Mouse (Mus musculus): ENCODE measurements at regions not wholly inside any gene's neighbourhood (a gene's known extent, or its start where the extent isn't known, plus 50 kb on each side); places are given as distances from the start of the nearest gene placed in this dataset.
A peak's percentile ranks its signal among the peaks of the same experiment; 100 is the strongest.

DNA sequence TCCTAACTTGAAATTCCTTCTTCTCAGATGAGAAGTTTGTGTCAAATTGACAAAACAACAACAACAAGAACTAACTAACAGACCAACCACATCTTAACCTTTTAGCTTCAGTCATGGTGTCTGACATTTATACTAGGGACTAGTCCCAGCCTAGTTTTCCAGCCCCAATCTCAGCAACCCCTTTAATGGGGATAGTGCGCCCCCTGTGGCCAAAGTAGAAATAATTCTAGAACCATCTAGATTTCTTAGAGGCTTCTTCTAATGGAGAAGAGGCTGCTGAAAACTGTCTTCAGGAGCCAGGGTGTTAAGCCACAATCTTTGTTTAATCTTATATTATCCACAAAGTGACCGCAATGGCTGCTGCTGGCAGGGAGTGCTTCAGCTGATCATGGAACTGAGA, 659.5 kb upstream of the Kdm8 start:
- intact Hi-C loops (cut with DNase I) = loop anchor here (10.0 kb wide), 5 partner anchors 400 to 1260 kb away; partner anchors contain the start of gene Hs3st4
- no peak for DNase-seq (ENCODE audit: extremely low spot score in 1 of 2, low spot score in 2 of 2)

DNA sequence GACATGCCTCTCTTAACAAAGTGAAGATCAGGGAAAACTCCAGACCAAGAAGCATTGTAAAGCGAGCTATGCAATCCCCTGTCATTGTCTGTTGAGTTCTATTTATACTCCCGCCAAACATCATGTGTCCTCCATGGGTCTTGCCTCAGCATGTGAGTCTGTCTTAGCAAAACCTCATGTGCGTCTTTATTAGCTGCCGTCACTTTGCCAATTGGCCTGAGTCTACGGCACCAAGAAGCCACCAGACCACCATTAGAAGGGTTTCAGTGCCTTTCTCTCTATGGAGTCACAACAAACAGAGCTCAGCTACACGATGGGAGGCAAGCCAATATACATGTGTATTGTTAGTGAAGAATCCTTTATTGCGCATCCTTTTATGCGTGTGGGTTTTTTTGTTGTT, 658.6 kb upstream of the Kdm8 start:
- intact Hi-C loops (cut with DNase I) = loop anchor here (10.0 kb wide), 5 partner anchors 399 to 1261 kb away; partner anchors contain the start of gene Hs3st4
- DNase-seq (ENCODE audit: extremely low spot score in 1 of 2, low spot score in 2 of 2) = no peak

GRCm38 (mm10) chr7:124788781-124789180, 655.7 kb upstream of the Kdm8 start:
- intact Hi-C loops (cut with DNase I) = loop anchor here (10.0 kb wide), 5 partner anchors 396 to 1264 kb away; partner anchors contain the start of gene Hs3st4
- peak; percentile 44 to 78 for DNase-seq (ENCODE audit: extremely low spot score in 1 of 2, low spot score in 2 of 2)

DNA sequence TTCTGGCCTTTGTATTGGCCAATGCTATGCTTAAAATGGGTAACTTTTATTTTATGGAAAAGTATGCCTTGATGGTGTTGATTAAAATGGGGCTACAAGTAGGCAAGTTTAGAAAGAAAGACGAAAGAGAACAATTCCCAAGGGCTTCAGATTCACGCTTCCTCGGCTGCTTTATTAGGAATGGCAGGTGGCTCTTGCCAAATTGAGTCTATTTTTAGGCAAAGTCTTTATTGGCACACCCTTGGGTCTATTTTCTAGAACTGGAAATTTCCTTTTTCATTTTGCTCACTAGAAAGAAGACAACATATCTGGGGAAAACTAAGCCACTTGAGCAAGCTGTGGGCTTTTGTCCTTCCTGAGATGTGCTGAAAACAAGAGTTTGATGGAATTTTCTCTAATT, 641.4 kb upstream of the Kdm8 start:
- intact Hi-C loops (cut with DNase I) = no loop called here
- no peak for DNase-seq (ENCODE audit: extremely low spot score in 1 of 2, low spot score in 2 of 2)

DNA sequence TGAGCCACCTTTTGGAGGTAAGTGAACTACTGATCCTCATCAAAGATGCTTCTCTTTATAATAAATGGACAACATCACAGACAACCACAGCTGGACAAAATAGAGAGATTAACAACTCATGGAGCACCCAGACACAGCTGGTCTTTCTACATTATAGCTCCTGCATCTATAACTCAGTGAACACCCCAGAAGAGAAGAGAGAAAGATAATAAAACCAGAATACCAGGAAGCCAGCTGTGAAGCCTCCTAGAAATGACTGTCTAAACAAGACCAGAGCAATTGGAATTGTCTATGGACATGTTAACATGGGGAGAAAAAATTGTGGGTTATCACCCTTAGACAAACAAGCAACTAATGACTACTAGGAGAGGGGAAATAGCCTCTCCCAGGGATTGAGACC, 609.8 kb upstream of the Kdm8 start:
- no peak for DNase-seq (ENCODE audit: extremely low spot score in 1 of 2, low spot score in 2 of 2)
- intact Hi-C loops (cut with DNase I) = no loop called here

- intact Hi-C loops (cut with DNase I) = no loop called here
- no peak for DNase-seq (ENCODE audit: extremely low spot score in 1 of 2, low spot score in 2 of 2)
Observed at GRCm38 (mm10) chr7:124836531-124836930, 607.9 kb upstream of the Kdm8 start.

DNA sequence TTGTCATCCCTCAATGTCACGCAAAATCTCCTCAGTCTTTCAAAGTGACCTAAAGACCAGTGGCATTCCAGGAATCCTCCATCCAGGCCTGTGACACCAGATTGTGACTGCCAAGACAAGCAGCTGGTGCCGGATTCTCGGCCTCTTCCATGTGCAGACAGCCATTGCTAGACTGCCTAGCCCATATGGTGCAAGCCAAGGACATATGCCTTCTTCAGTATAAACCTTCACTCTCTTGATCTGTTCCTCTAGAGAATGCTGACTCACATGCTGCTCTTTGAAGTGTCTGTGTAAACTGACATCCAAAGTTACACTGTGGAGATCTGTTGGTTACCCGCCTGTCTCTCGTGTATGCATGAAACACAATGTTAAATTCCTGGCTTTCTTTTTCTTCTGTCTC, 589.4 kb upstream of the Kdm8 start:
- intact Hi-C loops (cut with DNase I) = no loop called here
- peak; percentile 23 to 37 for DNase-seq (ENCODE audit: extremely low spot score in 1 of 2, low spot score in 2 of 2)

- intact Hi-C loops (cut with DNase I) = no loop called here
Observed at GRCm38 (mm10) chr7:124857106-124857505, 587.4 kb upstream of the Kdm8 start.

GRCm38 (mm10) chr7:124861397-124861796, 583.1 kb upstream of the Kdm8 start:
- DNase-seq (ENCODE audit: extremely low spot score in 1 of 2, low spot score in 2 of 2) = no peak

More at GRCm38 (mm10) chr7:124857106-124857505, 587.4 kb upstream of the Kdm8 start:
- no peak for DNase-seq (ENCODE audit: extremely low spot score in 1 of 2, low spot score in 2 of 2)

DNA sequence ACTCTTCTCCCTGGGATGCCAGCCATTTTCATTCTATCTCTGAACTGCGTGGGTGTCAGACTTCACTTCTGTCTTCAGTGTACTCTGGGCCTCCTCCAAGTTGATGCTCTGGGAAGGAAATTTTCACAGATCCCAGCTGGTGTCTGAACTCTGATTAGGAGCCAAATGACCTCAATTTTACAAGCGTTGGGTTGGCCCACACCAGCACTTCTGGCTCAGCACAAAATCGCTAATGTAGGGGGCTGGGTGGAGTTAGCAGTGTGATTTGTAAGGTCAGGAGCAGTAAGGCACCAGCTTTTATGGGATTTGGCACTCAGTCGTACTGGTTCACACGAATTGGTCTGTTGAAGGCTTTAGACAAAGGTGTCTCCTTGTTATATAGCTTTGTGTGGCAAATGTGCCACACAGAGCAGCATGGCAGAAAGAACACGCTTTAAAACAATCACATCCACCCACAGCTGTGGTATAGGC, 576.3 kb upstream of the Kdm8 start:
- DNase-seq (ENCODE audit: extremely low spot score in 1 of 2, low spot score in 2 of 2) = peak in 1 of 2 experiments; percentile 4
- intact Hi-C loops (cut with DNase I) = no loop called here

More at GRCm38 (mm10) chr7:124861397-124861796, 583.1 kb upstream of the Kdm8 start:
- intact Hi-C loops (cut with DNase I) = no loop called here

DNA sequence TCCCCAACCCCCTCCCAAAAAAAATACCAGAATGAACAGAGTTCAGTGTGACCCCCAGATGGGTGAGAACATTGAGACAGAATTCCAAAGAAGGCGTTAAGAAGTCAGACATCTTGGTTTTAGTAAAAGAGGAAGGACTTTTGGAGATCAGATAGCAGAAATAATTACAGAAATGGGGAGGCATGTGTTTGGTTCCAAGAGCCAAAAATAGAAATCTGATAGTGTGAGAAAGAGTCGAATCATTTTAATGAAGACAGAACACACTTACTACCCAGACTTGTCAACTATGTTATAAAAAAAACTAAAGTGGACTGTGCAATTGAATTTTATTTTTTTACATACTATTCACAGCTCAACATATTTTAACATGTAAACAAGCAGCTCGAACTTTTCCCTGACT, 575.9 kb upstream of the Kdm8 start:
- intact Hi-C loops (cut with DNase I) = no loop called here
- no peak for DNase-seq (ENCODE audit: extremely low spot score in 1 of 2, low spot score in 2 of 2)

DNA sequence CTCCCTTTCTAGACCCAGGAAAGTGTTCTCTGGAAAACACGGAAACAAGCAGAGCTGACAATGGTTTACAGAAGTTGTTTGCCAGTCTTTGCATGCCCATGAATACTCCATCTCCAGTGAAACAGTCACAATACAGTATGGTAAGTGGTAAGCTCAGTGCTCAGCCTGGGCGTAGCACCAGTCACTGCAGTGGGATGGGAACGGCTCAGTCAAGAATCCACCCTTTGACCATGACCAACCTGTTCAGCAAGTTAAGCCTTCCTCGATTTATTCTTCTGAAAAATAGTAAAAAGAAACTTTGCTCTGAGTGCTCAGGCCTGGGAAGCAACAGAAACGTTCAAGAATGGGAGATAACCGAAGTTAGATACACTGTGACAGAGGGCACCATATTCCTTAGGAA, 563.7 kb upstream of the Kdm8 start:
- intact Hi-C loops (cut with DNase I) = no loop called here
- no peak for DNase-seq (ENCODE audit: extremely low spot score in 1 of 2, low spot score in 2 of 2)

DNA sequence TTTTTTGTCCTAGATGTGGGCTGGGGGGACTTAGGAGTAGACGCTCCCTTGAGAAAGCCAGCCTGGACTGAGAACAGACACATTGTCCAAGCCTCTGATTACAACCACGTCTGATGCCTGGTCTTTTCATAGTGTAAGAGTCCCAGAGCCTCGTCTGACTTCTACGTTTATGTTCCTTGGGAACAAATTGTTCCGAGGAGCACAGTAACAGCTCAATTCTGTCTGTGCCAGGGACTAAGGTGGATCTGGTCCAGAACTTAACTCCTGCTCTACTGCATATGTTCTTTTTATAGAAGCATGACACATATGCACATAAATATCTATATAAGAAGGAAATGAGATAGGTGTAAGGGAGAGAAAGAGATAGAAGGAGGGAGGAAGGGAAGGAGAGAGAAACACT, 537.2 kb upstream of the Kdm8 start:
- DNase-seq (ENCODE audit: extremely low spot score in 1 of 2, low spot score in 2 of 2) = peak in 1 of 2 experiments; percentile 15
- intact Hi-C loops (cut with DNase I) = no loop called here

GRCm38 (mm10) chr7:124907662-124908296, 536.7 kb upstream of the Kdm8 start:
- no peak for DNase-seq (ENCODE audit: extremely low spot score in 1 of 2, low spot score in 2 of 2)

DNA sequence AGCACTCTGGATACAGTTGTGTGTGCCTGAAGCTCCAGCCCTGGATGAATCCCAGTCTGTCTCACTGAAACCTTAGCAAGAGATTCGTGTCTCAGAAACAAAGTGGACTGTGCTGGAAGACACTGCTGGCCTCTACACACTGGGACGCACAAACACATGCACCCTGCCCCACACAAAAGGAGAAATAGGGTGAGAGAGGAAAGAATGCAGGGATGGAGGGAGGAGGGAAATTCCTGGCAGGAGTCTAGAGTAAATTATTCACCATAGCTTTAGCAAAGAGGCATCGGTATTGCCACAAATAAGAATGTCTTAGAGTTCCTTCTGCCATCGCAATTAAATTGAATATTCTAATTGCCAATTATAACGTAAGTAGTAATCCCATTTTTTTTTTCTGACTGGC, 530.4 kb upstream of the Kdm8 start:
- intact Hi-C loops (cut with DNase I) = no loop called here
- DNase-seq (ENCODE audit: extremely low spot score in 1 of 2, low spot score in 2 of 2) = no peak

More at GRCm38 (mm10) chr7:124907662-124908296, 536.7 kb upstream of the Kdm8 start:
- intact Hi-C loops (cut with DNase I) = no loop called here

GRCm38 (mm10) chr7:124914479-124914878, 530.0 kb upstream of the Kdm8 start:
- intact Hi-C loops (cut with DNase I) = no loop called here
- no peak for DNase-seq (ENCODE audit: extremely low spot score in 1 of 2, low spot score in 2 of 2)

- no peak for DNase-seq (ENCODE audit: extremely low spot score in 1 of 2, low spot score in 2 of 2)
- intact Hi-C loops (cut with DNase I) = no loop called here
Observed at GRCm38 (mm10) chr7:124914972-124915371, 529.5 kb upstream of the Kdm8 start.

DNA sequence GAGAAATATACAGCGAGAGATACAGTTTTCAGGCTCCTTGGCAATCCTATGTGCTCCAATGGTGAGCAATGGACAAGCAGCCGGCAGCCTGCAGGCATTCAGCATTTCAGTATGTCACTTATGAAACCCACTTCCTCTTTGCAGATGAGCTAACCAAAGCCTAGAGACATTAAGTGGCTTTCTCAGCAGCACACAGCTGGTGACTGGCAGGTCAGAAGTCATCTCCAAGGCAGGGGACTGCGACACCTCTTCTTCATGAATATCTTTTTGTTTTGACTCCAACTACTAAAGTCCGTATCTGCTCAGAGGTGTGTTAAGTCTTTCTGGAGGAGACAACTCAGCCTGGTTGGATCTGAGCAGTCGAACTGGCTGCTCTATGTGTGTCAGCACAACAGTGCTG, 528.8 kb upstream of the Kdm8 start:
- intact Hi-C loops (cut with DNase I) = no loop called here
- DNase-seq (ENCODE audit: extremely low spot score in 1 of 2, low spot score in 2 of 2) = no peak

DNA sequence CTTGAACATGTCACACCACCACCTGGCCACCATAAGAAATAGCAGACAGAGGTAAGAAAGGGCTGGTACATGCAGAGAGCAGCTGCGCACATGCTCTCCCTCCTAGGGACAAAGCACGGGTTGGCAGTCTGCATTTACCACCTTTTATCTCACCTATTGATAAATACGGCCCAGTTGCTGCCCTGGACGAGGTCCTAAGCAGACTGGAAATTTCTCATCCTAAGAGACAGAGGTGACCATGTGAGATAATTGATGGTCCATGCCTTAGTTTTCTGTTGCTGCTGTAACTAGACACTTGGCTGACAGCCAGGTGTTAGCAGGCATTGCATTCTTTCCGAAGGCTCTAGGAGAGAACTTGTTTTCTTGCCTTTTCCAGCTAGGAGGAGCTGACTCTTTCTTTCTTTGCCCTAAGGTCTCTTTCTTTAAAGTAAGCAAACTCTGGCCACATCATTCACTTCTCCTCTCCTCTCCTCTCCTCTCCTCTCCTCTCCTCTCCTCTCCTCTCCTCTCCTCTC, 526.8 kb upstream of the Kdm8 start:
- intact Hi-C loops (cut with DNase I) = no loop called here
- DNase-seq (ENCODE audit: extremely low spot score in 1 of 2, low spot score in 2 of 2) = peak in 1 of 2 experiments; percentile 33

GRCm38 (mm10) chr7:124922806-124923205, 521.7 kb upstream of the Kdm8 start:
- no peak for DNase-seq (ENCODE audit: extremely low spot score in 1 of 2, low spot score in 2 of 2)
- intact Hi-C loops (cut with DNase I) = no loop called here

- intact Hi-C loops (cut with DNase I) = no loop called here
- DNase-seq (ENCODE audit: extremely low spot score in 1 of 2, low spot score in 2 of 2) = no peak
Observed at GRCm38 (mm10) chr7:124933573-124933972, 510.9 kb upstream of the Kdm8 start.
